Mouse (Mus musculus) lung, postnatal 0 days (tissue): ENCODE results near the gene Erbb2.

Experiments
- CTCF ChIP-seq: IDR thresholded peaks from 2 replicates; pipeline ENCODE4 v1.5.1; 2016; ENCODE audit warnings: antibody characterized with exemption, mild to moderate bottlenecking
- EP300 ChIP-seq: IDR thresholded peaks from 2 replicates; pipeline ENCODE4 v1.6.1; 2016; ENCODE audit warnings: antibody characterized with exemption, mild to moderate bottlenecking, control low read depth

DNA sequence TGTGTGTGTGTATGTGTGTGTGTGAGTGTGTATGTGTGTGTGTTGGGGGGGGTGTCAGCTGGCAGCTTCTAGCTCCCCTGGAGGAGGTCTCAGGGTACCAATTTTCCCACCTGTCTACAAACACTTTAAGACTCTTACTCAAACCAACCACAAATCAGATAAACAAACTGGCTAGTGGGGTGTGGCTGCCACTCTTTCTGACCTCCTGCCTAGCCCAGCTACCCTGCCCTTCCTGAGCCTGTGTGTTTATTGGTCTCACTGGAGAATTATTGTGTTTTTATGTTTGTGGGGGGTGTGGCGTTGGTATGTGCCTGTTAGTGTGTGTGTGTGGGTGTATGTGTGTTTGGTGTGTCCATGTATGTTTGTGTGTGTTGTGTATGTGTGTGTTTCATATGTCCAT lies 4.8 kb downstream of the Erbb2 start:
- TF ChIP-seq EP300 (no peak), CTCF (no peak)
